Mouse (Mus musculus) lung, postnatal 4 days (tissue): ENCODE results near the gene Sult2b1.
A peak's percentile ranks its signal among the peaks of the same experiment; 100 is the strongest.

ENCODE experiments used
- DNase-seq, 2 experiments: peaks; one replicate each; pipeline ENCODE4 v3.0.0; 2021

The Sult2b1 gene

DNA sequence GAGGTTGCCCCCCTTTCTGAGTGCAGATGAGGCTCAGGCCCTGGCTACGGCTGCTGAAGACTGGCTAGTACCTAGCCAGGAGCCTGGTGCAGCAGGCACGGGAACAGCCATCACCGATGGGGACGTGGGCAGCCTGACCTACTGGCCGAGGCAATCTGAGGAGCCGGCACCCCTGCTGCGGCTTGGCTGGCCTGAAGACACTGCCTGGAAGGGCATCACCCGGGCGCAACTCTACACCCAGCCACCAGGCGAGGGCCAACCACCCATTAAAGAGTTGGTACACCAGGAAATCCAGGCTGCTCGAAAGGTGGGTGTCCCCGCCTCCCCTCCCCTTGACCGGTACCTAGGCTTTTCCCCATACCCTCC lies 62.1 kb downstream of the Sult2b1 start:
- DNase-seq: peak in 1 of 2 experiments; percentile 26

GRCm38 (mm10) chr7:45721642-45722347 lies 62.7 kb downstream of the Sult2b1 start:
- no peak for DNase-seq

- DNase-seq: no peak
Observed at GRCm38 (mm10) chr7:45721234-45721571, 63.3 kb downstream of the Sult2b1 start.

GRCm38 (mm10) chr7:45720413-45721233 lies 63.8 kb downstream of the Sult2b1 start, which contains the start of gene Fam83e:
TSS of gene Fam83e (plus strand) at chr7:45721212.
- DNase-seq: peak in 1 of 2 experiments; percentile 60

DNA sequence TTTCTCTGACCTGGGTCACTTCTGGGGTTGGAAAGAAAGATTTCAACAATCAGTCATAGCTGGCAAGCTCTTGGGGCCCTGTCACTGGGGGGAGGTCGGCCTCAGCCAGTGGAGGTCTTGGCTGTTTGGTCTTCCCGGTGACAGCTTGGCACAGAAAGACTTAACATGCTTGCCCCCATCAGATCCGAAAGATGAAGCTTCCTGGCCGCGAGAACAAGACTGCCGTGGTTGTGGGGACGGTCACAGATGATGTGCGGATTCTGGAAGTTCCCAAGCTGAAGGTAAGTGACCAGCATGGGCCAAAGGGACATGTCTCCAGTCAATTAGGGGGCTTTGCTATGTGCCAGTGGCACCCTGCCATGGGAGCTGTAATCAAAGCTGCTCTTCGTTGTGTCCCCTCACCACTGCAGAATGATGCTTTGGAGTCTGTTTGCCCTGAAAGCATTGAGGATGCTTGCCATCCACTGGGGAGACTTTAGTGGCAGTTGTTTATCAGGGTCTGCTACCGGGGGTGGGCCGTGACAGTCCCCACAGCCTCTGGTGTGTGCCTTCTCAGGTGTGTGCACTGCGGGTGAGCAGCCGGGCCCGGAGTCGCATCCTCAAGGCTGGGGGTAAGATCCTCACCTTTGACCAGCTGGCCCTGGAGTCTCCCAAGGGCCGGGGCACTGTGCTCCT lies 64.6 kb downstream of the Sult2b1 start:
- no peak for DNase-seq

GRCm38 (mm10) chr7:45719180-45719579 lies 65.3 kb downstream of the Sult2b1 start:
- DNase-seq: no peak

DNA sequence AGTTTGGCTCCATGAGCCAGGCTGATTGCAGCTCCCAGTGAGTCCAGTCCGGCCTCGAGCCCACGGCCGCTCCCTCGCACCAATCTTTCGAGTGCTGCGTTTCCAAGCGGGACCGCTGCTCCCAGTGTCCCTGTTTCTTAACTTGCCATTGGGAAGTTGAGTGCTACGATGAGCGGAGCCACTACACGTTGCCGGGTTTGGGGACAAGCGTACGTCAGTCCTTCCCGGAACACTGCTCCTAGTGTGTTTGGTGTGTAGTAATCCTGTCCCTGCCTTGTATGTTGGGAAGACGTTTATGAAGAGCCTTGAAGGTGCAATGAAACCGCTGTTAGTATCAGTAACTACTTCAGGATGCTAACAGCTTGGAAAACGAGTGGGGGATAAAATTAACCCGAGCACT lies 66.1 kb downstream of the Sult2b1 start:
- DNase-seq: no peak

- peak; percentile 99 for DNase-seq
Observed at GRCm38 (mm10) chr7:45717918-45718297, 66.6 kb downstream of the Sult2b1 start, which contains the start of gene Sphk2. TSS of gene Sphk2 (minus strand) at chr7:45718002.

DNA sequence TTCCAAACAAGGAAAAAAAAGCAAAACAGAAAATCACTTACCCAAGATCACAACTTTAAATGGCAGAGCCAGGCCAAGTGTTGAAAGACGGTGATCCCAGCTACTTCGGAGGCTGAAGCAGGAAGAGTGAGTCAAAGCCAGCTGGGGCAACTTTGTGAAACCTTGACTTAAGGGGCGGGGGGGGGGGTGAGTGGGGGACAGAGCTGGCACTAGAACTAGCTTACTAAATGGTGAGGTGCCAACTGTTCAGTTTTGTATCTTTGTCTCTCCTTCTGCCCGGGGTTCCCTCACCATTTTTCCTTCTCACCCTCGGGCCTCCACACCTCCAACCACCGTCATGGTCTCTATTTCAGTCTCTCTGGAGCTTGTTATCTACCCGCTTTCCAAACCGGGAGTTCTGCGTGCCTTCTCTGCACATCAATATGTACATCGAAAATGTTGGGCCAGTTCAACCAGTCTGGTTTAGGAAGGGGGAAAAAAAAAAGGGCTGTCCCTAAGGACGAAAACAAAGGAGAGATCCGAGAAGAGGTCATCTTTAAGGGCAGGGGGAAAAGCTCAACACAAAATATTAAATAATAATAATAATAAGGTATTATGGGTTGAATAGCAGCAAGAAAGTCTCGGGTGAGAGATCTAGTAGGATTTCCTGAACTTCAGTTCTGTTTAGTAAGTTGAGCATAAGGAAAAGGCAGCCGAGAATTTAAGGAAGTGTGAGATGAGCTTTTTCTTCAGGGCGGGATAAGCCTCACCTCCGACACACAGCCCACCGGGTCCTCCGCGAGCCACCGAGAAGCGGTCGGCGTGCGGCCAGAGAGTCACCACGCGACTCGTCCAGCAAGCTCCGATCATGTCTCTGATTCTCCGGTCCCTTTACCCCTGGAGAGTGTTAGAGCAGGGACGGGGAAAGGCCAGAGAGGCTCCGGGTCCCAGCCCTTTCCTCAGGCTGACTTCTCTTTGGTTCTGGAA lies 67.2 kb downstream of the Sult2b1 start:
- no peak for DNase-seq

DNA sequence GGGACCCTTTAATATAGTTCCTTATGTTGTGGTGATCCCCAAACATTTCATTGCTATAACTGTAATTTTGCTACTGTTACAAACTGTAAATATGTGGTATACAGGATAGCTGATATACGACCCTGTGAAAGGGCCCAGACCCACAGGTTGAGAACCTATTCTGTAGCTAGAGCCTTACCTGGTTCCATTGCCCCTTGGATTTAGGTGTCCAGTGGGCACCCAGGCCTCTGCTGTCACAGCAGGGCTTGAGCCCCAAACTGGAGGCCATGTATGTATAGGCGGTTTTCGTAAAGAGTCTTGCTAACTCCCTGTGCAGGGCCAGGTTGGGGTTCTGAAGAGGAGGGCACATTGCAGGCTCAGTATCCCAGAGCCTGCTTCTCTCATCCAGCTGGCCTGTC lies 68.0 kb downstream of the Sult2b1 start:
- peak in 1 of 2 experiments; percentile 16 for DNase-seq

- DNase-seq: peak; percentile 61 to 66
Observed at GRCm38 (mm10) chr7:45715741-45716459, 68.6 kb downstream of the Sult2b1 start.

DNA sequence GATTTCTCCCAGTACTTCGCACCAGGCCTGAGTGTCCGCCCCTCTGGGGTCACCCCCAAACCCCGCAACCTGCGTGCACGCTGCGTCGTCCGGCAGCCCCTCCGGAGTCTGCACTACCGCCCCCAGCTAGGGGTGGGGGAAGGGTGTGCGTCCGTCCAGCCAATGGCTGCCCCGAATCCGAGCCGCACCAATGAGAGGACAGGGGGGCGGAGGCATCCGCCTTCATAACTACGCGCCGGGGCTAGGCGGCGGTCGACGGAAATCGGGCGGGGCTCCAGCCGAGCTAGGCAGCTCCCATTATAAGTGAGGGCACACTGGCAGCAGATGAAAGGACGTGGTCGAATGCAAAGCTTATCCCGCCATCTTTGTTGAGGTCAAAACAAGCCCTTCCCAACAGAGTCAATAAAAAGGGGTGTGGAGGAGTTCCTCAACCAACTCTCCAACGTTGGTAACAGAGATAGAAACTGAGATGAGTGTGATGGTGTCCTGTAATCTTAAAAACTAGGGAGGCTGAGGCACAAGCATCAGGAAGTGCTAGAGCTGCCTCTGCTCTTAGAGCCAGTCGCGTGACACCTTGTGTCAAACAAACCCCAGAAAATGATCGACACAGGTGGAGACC lies 69.3 kb downstream of the Sult2b1 start, which contains the start of gene Rpl18:
TSS of gene Rpl18 (plus strand) at position 368 of the 619 bp plus-strand sequence.
- DNase-seq: peak; percentile 98 to 99

GRCm38 (mm10) chr7:45714630-45715089 lies 69.8 kb downstream of the Sult2b1 start:
- peak in 1 of 2 experiments; percentile 54 for DNase-seq

- DNase-seq: no peak
Observed at GRCm38 (mm10) chr7:45713881-45714520, 70.5 kb downstream of the Sult2b1 start.

- peak in 1 of 2 experiments; percentile 32 for DNase-seq
Observed at GRCm38 (mm10) chr7:45713396-45713795, 71.1 kb downstream of the Sult2b1 start.

- DNase-seq: peak; percentile 73 to 86
Observed at GRCm38 (mm10) chr7:45712022-45712757, 72.3 kb downstream of the Sult2b1 start.

- peak in 1 of 2 experiments; percentile 23 for DNase-seq
Observed at GRCm38 (mm10) chr7:45711316-45712021, 73.0 kb downstream of the Sult2b1 start.

- DNase-seq: peak in 1 of 2 experiments; percentile 31
Observed at GRCm38 (mm10) chr7:45710477-45711191, 73.8 kb downstream of the Sult2b1 start.
